Mouse (Mus musculus) midbrain, postnatal 0 days (tissue): ENCODE measurements around the gene Alox12. TPM values are rescaled to one million over a fixed set of nuclear protein-coding genes. Genes with fewer than 3 reads are reported as not detected.
A peak's percentile ranks its signal among the peaks of the same experiment; 100 is the strongest.

Source experiments
- ATAC-seq: fragments of 200-750 bp; cut with Nextera tagmentation; 2 replicates; pipeline ENCODE4 v1.8.0; 2017; ENCODE audit warnings: moderate number of reproducible peaks, mild to moderate bottlenecking, moderate TSS enrichment, moderate library complexity; ENCODE audit not compliant: low FRiP score
- DNase-seq: peaks from one replicate; pipeline ENCODE4 v3.0.0-alpha.2; 2015; ENCODE audit warnings: low spot score
- H3K27ac ChIP-seq: fragments of 300-500 bp; sonication (generic); 2 replicates; pipeline ENCODE4 v1.5.1; 2014; ENCODE audit warnings: low read depth, mild to moderate bottlenecking, low read length, mixed read lengths
- H3K27me3 ChIP-seq: fragments of 300-500 bp; sonication (generic); 2 replicates; pipeline ENCODE4 v1.6.1; 2014; ENCODE audit warnings: low read length, control low read depth, mixed read lengths; ENCODE audit not compliant: insufficient read depth
- H3K36me3 ChIP-seq: fragments of 300-500 bp; sonication (generic); 2 replicates; pipeline ENCODE4 v1.6.1; 2014; ENCODE audit warnings: low read length, control low read depth, mixed read lengths; ENCODE audit not compliant: insufficient read depth
- H3K4me1 ChIP-seq: fragments of 300-500 bp; sonication (generic); 2 replicates; pipeline ENCODE4 v1.6.1; 2014; ENCODE audit warnings: mild to moderate bottlenecking, control low read depth, antibody characterized with exemption, low read length, mixed read lengths; ENCODE audit not compliant: insufficient read depth
- H3K4me2 ChIP-seq: fragments of 300-500 bp; sonication (generic); 2 replicates; pipeline ENCODE4 v1.6.1; 2014; ENCODE audit warnings: low read depth, mild to moderate bottlenecking, low read length, mixed read lengths; ENCODE audit not compliant: poor library complexity, severe bottlenecking
- H3K4me3 ChIP-seq: fragments of 300-500 bp; sonication (generic); 2 replicates; pipeline ENCODE4 v1.5.1; 2014; ENCODE audit warnings: low read depth, mild to moderate bottlenecking, low read length, moderate library complexity
- H3K9ac ChIP-seq: fragments of 300-500 bp; sonication (generic); replicated peaks from 2 replicates; pipeline ENCODE4 v1.6.1; 2014; ENCODE audit warnings: mild to moderate bottlenecking, low read length, moderate library complexity, mixed read lengths; ENCODE audit not compliant: poor library complexity, severe bottlenecking
- H3K9me3 ChIP-seq: fragments of 300-500 bp; sonication (generic); 2 replicates; pipeline ENCODE4 v1.6.1; 2016; ENCODE audit warnings: low read length, control low read depth
- CTCF ChIP-seq: IDR thresholded peaks from 2 replicates; pipeline ENCODE4 v1.5.1; 2016; ENCODE audit warnings: antibody characterized with exemption, mild to moderate bottlenecking
- WGBS: fragments of 180-500 bp; shearing (Covaris S2); extraction: QIAGEN DNeasy Blood & Tissue Kit; methylation state at CpG from one replicate; pipeline ENCODE4 v1.1.7; 2014; 5-methylcytosine and 5-hydroxymethylcytosine counted together
- polyA plus RNA-seq: library from polyadenylated mRNA; unstranded; fragments of >200 nt; fragmentation: Nextera tagmentation; extraction: Ambion mirVana; gene quantifications from 2 replicates; pipeline ENCODE4 v1.2.1, GENCODE M21; 2015
- total RNA-seq: library from RNA; depleted of rRNA; stranded (reverse); fragments of >200 nt; gene quantifications from 2 replicates; pipeline ENCODE4 v1.2.3, GENCODE M21; 2014

Alox12 gene
- total and polyA plus RNA-seq, 2 experiments from 2014 or later = 0.16 to 0.35 TPM

- Histone ChIP-seq H3K4me3 (peak overlapping the region; percentile 77), H3K9ac (peak overlapping the region; percentile 86), H3K4me1 (peaks cover 9% of the 10 kb centered on the region; the same call in 1 of the 2 replicates), H3K27ac (peak overlapping the region; percentile 92), H3K36me3 (peaks cover 15% of the 10 kb centered on the region; the same call in 1 of the 2 replicates), H3K27me3 (0 out of 2 replicates have a peak, but pooled peaks cover 2% of the 10 kb centered on the region), H3K4me2 (peak overlapping the region; percentile 88), H3K9me3 (no peaks in the 10 kb centered on the region)
- ATAC-seq (no peak), DNase-seq (no peak)
- no peak for TF ChIP-seq CTCF
- 11% methylated on average over 23 of the region's 23 CpGs for WGBS
Measured at GRCm38 (mm10) chr11:70238591-70239440, 16.3 kb downstream of the Alox12 start.

- H3K27ac ChIP-seq = peak within 1 kb of the TSS; percentile 92
- H3K4me1 ChIP-seq = peaks cover 9% of the 10 kb centered on the region; the same call in 1 of the 2 replicates
- ATAC-seq (peak; percentile 94), DNase-seq (peak; percentile 97)
- no peaks in the 10 kb centered on the region for H3K9me3 ChIP-seq
- H3K4me2 ChIP-seq = peak within 1 kb of the TSS; percentile 88
- peak within 1 kb of the TSS; percentile 86 for H3K9ac ChIP-seq
- H3K4me3 ChIP-seq = peak within 1 kb of the TSS; percentile 77
- 0 out of 2 replicates have a peak, but pooled peaks cover under 1% of the 10 kb centered on the region for H3K27me3 ChIP-seq
- under 1% methylated on average over 55 of the region's 70 CpGs for WGBS
- peaks cover 15% of the 10 kb centered on the region; the same call in 1 of the 2 replicates for H3K36me3 ChIP-seq
- peak; percentile 71 for TF ChIP-seq CTCF
Measured at GRCm38 (mm10) chr11:70237457-70238167, 17.5 kb downstream of the Alox12 start, which contains the start of gene 0610010K14Rik. TSS of gene 0610010K14Rik (minus strand) at chr11:70237914.

GRCm38 (mm10) chr11:70236717-70237116 lies 18.4 kb downstream of the Alox12 start:
- Histone ChIP-seq H3K4me1 (peaks cover 9% of the 10 kb centered on the region; the same call in 1 of the 2 replicates), H3K27me3 (no peaks in the 10 kb centered on the region), H3K4me2 (peak overlapping the region; percentile 88), H3K27ac (peak overlapping the region; percentile 92; the same call in 1 of the 2 replicates), H3K36me3 (peaks cover 15% of the 10 kb centered on the region; the same call in 1 of the 2 replicates), H3K4me3 (peak overlapping the region; percentile 77), H3K9ac (peak overlapping the region; percentile 77), H3K9me3 (no peaks in the 10 kb centered on the region)
- no peak for TF ChIP-seq CTCF
- 19% methylated on average over 7 of the region's 7 CpGs for WGBS
- ATAC-seq (no peak), DNase-seq (no peak)

GRCm38 (mm10) chr11:70235254-70235900 lies 19.8 kb downstream of the Alox12 start:
- TF ChIP-seq CTCF = no peak

GRCm38 (mm10) chr11:70234497-70234896 lies 20.7 kb downstream of the Alox12 start:
- DNase-seq = no peak
- no peak for ATAC-seq
- Histone ChIP-seq H3K9ac (no peak overlapping the region), H3K9me3 (no peaks in the 10 kb centered on the region), H3K4me2 (no peak overlapping the region), H3K4me1 (peaks cover 9% of the 10 kb centered on the region; the same call in 1 of the 2 replicates), H3K27me3 (peaks cover 8% of the 10 kb centered on the region), H3K4me3 (no peak overlapping the region), H3K36me3 (peaks cover 15% of the 10 kb centered on the region; the same call in 1 of the 2 replicates), H3K27ac (no peak overlapping the region)
- no peak for TF ChIP-seq CTCF
- WGBS = 89% methylated on average over 8 of the region's 8 CpGs

More at GRCm38 (mm10) chr11:70235254-70235900, 19.8 kb downstream of the Alox12 start:
- Histone ChIP-seq H3K4me3 (no peak overlapping the region), H3K27me3 (no peaks in the 10 kb centered on the region), H3K4me1 (peaks cover 9% of the 10 kb centered on the region; the same call in 1 of the 2 replicates), H3K9me3 (no peaks in the 10 kb centered on the region), H3K36me3 (peaks cover 15% of the 10 kb centered on the region; the same call in 1 of the 2 replicates), H3K27ac (no peak overlapping the region), H3K9ac (no peak overlapping the region), H3K4me2 (no peak overlapping the region)
- WGBS = 89% methylated on average over 12 of the region's 12 CpGs
- DNase-seq (no peak), ATAC-seq (no peak)
